Mouse (Mus musculus): ENCODE results near the gene Cit. TPM values are rescaled to one million over a fixed set of nuclear protein-coding genes. Genes with fewer than 3 reads are reported as not detected.
A peak's percentile ranks its signal among the peaks of the same experiment; 100 is the strongest.

Cit gene
- polyA plus RNA-seq, 1 experiment from 2014 or later = 48.9 TPM

DNA sequence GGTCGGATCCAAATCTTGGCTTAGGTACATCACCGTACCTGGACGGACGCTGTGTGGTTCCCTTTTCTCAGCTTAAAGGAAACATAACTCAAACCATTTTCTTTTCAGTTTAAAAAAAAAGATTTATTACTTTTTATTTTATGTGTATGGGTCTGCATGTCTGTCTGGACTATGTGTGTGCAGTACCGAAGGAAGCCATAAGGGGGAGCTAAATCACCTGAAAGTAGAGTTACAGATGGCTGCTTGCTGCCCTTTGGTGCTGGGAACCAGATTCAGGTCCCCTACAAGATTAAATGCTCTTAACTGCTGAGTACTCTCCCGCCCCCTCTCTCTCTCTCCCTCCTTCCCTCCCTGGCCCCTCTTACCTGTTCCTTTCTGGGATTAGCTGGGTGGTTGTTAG is 112.1 kb downstream of the Cit start:
- peaks cover 92% of the 10 kb centered on the region for H3K36me3 ChIP-seq (replicated peaks)
- H3K27ac ChIP-seq = no peak overlapping the region
- H3K4me1 ChIP-seq = no peaks in the 10 kb centered on the region
- over 99% methylated on average over 6 of the region's 6 CpGs for WGBS
- no peaks in the 10 kb centered on the region for H3K27me3 ChIP-seq (ENCODE audit: poor library complexity, severe bottlenecking)
- no peak for DNase-seq (ENCODE audit: extremely low spot score, low spot score)
- H3K4me3 ChIP-seq = no peak overlapping the region
- H3K9me3 ChIP-seq = peaks cover 26% of the 10 kb centered on the region

DNA sequence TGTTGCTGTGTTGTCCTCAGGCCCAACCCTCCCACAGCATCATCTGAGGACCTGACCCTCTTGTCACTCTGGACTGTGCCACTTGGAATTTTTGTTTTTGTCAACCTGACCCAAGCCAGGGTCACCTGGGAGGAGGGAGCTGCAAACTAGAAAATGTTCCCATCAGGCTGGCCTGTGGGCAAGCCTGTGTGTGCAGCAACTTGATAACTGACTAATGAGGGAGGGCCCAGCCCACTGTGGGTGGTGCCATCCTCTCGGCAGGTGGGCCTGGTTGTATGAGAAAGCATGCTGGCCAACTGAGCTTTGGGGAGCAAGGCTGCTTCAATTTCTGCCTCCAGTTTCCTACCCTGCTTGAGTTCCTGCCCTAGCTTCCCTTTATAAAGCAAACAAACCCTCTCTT is 113.3 kb downstream of the Cit start:
- Histone ChIP-seq H3K9me3 (peaks cover 15% of the 10 kb centered on the region), H3K36me3 (replicated peaks) (peaks cover 89% of the 10 kb centered on the region), H3K4me1 (no peaks in the 10 kb centered on the region), H3K4me3 (no peak overlapping the region), H3K27ac (no peak overlapping the region), H3K27me3 (ENCODE audit: poor library complexity, severe bottlenecking) (no peaks in the 10 kb centered on the region)
- WGBS = 92% methylated on average over 1 of the region's 1 CpGs
- no peak for DNase-seq (ENCODE audit: extremely low spot score, low spot score)

GRCm38 (mm10) chr5:115958814-115959213 is 113.7 kb downstream of the Cit start:
- H3K4me3 ChIP-seq = no peak overlapping the region
- H3K36me3 ChIP-seq (replicated peaks) = peaks cover 89% of the 10 kb centered on the region
- WGBS = 96% methylated on average over 11 of the region's 11 CpGs
- peaks cover 11% of the 10 kb centered on the region; the same call in 1 of the 2 replicates for H3K9me3 ChIP-seq
- no peak for DNase-seq (ENCODE audit: extremely low spot score, low spot score)
- no peaks in the 10 kb centered on the region for H3K27me3 ChIP-seq (ENCODE audit: poor library complexity, severe bottlenecking)
- H3K27ac ChIP-seq = no peak overlapping the region
- no peaks in the 10 kb centered on the region for H3K4me1 ChIP-seq

DNA sequence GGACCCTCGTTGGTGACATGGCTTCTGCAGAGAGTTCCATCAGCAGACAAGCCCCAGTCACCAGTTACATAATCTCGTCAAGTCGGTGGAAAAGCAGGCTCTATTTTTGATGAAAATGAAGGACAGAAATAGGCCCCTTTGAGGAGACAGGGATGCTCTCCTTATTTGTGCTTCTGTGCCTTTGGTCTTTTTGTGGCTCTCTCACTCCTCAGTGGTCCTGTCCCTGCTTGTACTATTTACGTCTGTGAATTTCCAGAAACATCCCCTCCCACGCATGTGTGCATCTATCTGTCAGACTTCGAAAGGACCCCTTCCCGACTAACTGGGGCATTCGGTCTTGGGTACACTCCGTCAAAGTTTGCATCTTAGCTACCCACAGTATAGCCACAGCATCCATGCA is 116.7 kb downstream of the Cit start:
- no peaks in the 10 kb centered on the region for H3K27me3 ChIP-seq (ENCODE audit: poor library complexity, severe bottlenecking)
- no peak overlapping the region for H3K27ac ChIP-seq
- DNase-seq (ENCODE audit: extremely low spot score, low spot score) = no peak
- H3K36me3 ChIP-seq (replicated peaks) = peaks cover 84% of the 10 kb centered on the region
- H3K9me3 ChIP-seq = peaks cover 7% of the 10 kb centered on the region; the same call in 1 of the 2 replicates
- WGBS = 94% methylated on average over 9 of the region's 9 CpGs
- no peak overlapping the region for H3K4me3 ChIP-seq
- H3K4me1 ChIP-seq = no peaks in the 10 kb centered on the region

GRCm38 (mm10) chr5:115971236-115971635 is 126.2 kb downstream of the Cit start:
- H3K27me3 ChIP-seq (ENCODE audit: poor library complexity, severe bottlenecking) = no peaks in the 10 kb centered on the region
- no peaks in the 10 kb centered on the region for H3K9me3 ChIP-seq
- H3K4me3 ChIP-seq = no peak overlapping the region
- no peak overlapping the region for H3K27ac ChIP-seq
- no peak for DNase-seq (ENCODE audit: extremely low spot score, low spot score)
- peaks cover 86% of the 10 kb centered on the region for H3K36me3 ChIP-seq (replicated peaks)
- no peaks in the 10 kb centered on the region for H3K4me1 ChIP-seq
- 94% methylated on average over 15 of the region's 15 CpGs for WGBS

DNA sequence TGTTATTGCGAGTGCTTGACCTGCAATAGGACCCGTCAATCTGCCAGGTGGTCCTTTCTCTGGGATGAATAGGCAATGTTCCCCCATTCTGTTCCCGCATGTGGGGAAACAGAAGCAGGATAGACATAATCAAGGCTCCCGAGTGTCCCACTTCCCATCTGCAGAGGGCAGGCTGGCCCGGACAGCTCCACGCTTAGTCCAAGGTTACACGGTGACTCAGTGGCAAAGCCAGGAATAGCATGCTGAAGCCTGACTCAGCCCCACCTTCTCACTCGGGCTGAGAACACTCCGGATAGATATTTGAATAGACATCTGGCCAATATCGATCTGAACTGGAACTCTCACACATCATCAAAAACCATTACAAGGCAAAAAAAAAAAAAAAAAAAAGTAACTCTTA is 130.6 kb downstream of the Cit start:
- DNase-seq (ENCODE audit: extremely low spot score, low spot score) = no peak
- H3K4me1 ChIP-seq = peaks cover 8% of the 10 kb centered on the region
- H3K36me3 ChIP-seq (replicated peaks) = peaks cover 93% of the 10 kb centered on the region
- H3K27ac ChIP-seq = no peak overlapping the region
- no peaks in the 10 kb centered on the region for H3K9me3 ChIP-seq
- H3K27me3 ChIP-seq (ENCODE audit: poor library complexity, severe bottlenecking) = no peaks in the 10 kb centered on the region
- no peak overlapping the region for H3K4me3 ChIP-seq
- WGBS = 90% methylated on average over 10 of the region's 10 CpGs

DNA sequence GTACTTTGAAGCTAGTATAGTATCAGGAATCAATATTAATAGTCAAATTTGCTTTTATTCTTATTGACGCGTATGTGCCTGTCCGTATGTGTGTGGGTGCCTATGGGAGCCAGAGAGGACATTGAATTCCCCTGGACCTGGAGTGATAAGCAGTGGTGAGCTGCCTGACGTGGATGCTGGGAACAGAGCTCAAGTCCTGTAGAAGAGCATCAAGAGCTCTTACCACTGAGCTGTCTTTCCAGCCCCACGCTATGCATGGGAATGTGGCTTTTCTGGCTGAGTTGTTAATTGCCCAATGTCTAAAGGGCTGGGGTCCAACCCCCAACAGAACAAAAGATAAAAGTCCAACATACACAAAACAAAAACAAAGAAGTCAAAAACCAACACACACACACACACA is 131.4 kb downstream of the Cit start:
- no peak overlapping the region for H3K4me3 ChIP-seq
- no peaks in the 10 kb centered on the region for H3K27me3 ChIP-seq (ENCODE audit: poor library complexity, severe bottlenecking)
- H3K36me3 ChIP-seq (replicated peaks) = peaks cover 91% of the 10 kb centered on the region
- H3K27ac ChIP-seq = no peak overlapping the region
- no peaks in the 10 kb centered on the region for H3K9me3 ChIP-seq
- DNase-seq (ENCODE audit: extremely low spot score, low spot score) = no peak
- peaks cover 8% of the 10 kb centered on the region for H3K4me1 ChIP-seq
- 91% methylated on average over 5 of the region's 5 CpGs for WGBS

DNA sequence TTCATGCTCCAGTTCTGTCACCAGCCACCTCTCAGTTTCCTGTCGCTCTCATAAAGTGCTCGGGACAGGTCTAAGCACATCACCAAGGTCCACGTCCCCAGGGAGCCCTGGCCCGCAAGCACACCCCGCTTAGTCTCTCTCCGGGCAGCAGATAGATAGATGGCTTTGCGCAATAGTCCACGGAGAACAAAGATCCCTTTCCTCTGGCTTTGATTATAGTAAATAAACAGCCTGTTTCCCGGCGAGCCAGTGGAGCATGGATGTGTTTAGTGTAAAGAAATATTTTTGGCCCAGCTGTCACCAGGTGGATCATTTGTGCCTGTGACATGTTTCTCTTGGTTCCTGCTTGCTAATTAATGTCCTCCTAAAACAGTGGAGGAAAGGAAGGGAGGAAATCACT is 132.2 kb downstream of the Cit start:
- no peak overlapping the region for H3K27ac ChIP-seq
- H3K36me3 ChIP-seq (replicated peaks) = peaks cover 91% of the 10 kb centered on the region
- H3K27me3 ChIP-seq (ENCODE audit: poor library complexity, severe bottlenecking) = no peaks in the 10 kb centered on the region
- H3K9me3 ChIP-seq = no peaks in the 10 kb centered on the region
- DNase-seq (ENCODE audit: extremely low spot score, low spot score) = no peak
- peaks cover 8% of the 10 kb centered on the region for H3K4me1 ChIP-seq
- WGBS = 80% methylated on average over 10 of the region's 10 CpGs
- H3K4me3 ChIP-seq = no peak overlapping the region

DNA sequence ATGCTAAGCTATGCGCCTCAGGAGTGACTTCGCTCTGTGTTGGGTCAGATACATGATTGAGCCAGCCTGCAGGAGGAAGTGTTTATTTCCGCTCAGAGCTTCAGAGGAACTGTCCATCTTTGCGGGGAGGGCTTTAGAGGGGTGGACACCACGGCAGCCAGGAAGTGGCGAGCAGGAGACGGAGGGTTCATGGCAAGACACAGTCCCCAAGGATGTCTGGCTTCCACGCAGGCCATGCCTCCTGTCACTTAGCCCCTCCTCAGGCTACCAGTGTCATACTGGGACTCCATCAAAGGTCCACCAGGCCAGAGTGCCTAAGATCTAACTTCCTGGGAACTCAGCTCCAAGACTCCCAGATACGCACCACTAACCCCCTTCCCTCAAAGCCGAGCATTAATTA is 132.7 kb downstream of the Cit start:
- Histone ChIP-seq H3K27ac (peak overlapping the region; percentile 63), H3K27me3 (ENCODE audit: poor library complexity, severe bottlenecking) (no peaks in the 10 kb centered on the region), H3K9me3 (no peaks in the 10 kb centered on the region), H3K4me1 (peaks cover 8% of the 10 kb centered on the region), H3K36me3 (replicated peaks) (peaks cover 94% of the 10 kb centered on the region), H3K4me3 (no peak overlapping the region)
- no peak for DNase-seq (ENCODE audit: extremely low spot score, low spot score)
- WGBS = 81% methylated on average over 10 of the region's 10 CpGs

DNA sequence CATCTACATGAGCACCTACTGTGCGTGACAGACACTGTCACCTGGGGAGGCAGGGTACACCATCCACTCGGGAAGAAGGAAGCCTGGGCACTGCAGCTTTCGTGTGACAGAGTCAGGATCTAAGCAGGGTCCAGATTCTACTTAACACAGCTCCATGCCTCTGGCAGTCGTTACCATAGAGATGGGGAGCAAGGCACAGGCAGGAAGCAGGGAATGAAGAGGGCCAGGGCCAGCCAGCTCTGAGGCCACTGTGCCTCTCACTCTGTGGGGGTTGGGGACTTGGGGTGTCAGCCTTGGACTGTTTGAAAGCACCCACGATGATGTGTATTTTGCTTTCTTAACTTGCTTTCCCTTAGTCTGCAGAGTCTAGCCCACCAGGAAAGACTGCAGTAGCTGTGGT is 133.2 kb downstream of the Cit start:
- peak overlapping the region; percentile 63 for H3K27ac ChIP-seq
- WGBS = 72% methylated on average over 5 of the region's 5 CpGs

DNA sequence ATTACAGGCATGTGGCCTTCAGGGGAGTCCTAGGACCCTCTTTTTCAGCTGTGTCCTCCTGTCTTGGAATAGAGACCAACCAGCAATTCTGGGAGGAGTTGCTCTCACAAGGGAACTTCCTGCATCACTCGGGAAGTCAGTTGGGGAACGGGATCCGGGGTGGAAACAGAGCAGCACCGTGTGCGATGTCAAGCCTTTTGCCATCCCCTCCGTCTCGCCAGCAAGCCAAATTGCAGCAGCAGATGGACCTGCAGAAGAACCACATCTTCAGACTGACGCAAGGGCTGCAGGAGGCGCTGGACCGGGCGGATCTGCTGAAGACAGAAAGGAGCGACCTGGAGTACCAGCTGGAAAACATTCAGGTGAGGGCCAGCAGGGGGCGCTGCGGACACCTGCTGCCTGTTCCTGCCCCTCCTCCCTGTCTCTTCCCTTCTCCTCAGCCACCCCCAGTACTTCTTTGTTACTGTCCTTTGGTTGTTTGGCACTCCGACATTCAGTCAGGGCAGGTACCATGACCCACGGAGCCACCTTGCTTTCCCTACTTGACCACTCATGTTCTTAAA is 134.1 kb downstream of the Cit start:
- peak; percentile 29 for DNase-seq (ENCODE audit: extremely low spot score, low spot score)
- Histone ChIP-seq H3K9me3 (no peaks in the 10 kb centered on the region), H3K36me3 (replicated peaks) (peaks cover 95% of the 10 kb centered on the region), H3K27ac (no peak overlapping the region), H3K4me3 (no peak overlapping the region), H3K4me1 (peaks cover 8% of the 10 kb centered on the region), H3K27me3 (ENCODE audit: poor library complexity, severe bottlenecking) (no peaks in the 10 kb centered on the region)
- WGBS = 57% methylated on average over 16 of the region's 16 CpGs

More for the DNA sequence above, 133.2 kb downstream of the Cit start:
- no peaks in the 10 kb centered on the region for H3K9me3 ChIP-seq
- DNase-seq (ENCODE audit: extremely low spot score, low spot score) = no peak
- peaks cover 94% of the 10 kb centered on the region for H3K36me3 ChIP-seq (replicated peaks)
- no peaks in the 10 kb centered on the region for H3K27me3 ChIP-seq (ENCODE audit: poor library complexity, severe bottlenecking)
- H3K4me1 ChIP-seq = peaks cover 8% of the 10 kb centered on the region
- H3K4me3 ChIP-seq = no peak overlapping the region

GRCm38 (mm10) chr5:115980537-115980936 is 135.5 kb downstream of the Cit start:
- H3K36me3 ChIP-seq (replicated peaks) = peaks cover 95% of the 10 kb centered on the region
- DNase-seq (ENCODE audit: extremely low spot score, low spot score) = no peak
- peaks cover 8% of the 10 kb centered on the region for H3K4me1 ChIP-seq
- WGBS = 93% methylated on average over 9 of the region's 9 CpGs
- no peak overlapping the region for H3K4me3 ChIP-seq
- H3K27ac ChIP-seq = no peak overlapping the region
- H3K27me3 ChIP-seq (ENCODE audit: poor library complexity, severe bottlenecking) = no peaks in the 10 kb centered on the region
- H3K9me3 ChIP-seq = no peaks in the 10 kb centered on the region

- Histone ChIP-seq H3K27ac (no peak overlapping the region), H3K27me3 (ENCODE audit: poor library complexity, severe bottlenecking) (no peaks in the 10 kb centered on the region), H3K4me1 (peaks cover 6% of the 10 kb centered on the region), H3K9me3 (no peaks in the 10 kb centered on the region), H3K4me3 (no peak overlapping the region), H3K36me3 (replicated peaks) (peaks cover 97% of the 10 kb centered on the region)
- DNase-seq (ENCODE audit: extremely low spot score, low spot score) = no peak
- WGBS = 92% methylated on average over 7 of the region's 7 CpGs
These were observed 137.7 kb downstream of the Cit start for GRCm38 (mm10) chr5:115982671-115983373.

Data from forebrain, embryonic 10.5 days (tissue).